Mouse (Mus musculus): Measurements from ENCODE around the gene Shq1.
A peak's percentile ranks its signal among the peaks of the same experiment; 100 is the strongest.

Shq1 gene

DNA sequence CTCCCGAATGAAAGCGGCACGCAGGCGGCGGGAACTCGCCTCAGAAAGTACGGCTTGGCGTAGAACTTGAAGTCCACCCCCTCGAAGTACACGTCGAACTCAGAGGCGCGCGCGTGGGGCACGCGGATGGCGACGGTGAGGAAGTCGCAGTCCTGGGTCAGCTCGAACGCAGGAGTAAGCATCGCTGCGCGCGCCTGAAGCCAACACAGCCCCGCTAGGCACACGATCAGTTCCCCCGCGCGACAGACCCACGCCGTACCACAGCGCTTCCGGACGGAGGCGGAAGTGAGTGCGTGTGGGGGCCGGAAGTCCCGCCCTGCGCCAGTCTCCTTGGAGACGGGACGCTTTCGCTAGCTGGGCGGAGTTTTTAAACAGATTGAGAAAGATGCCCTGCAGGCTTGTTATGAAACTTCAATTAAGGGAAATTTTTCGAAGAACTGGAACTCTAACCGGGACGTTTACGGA, at the start of gene Shq1:
TSS of gene Shq1 (minus strand) at position 278 of the 465 bp plus-strand sequence.
- peak; percentile 81 to 89 for DNase-seq (ENCODE audit: low spot score in 2 of 2)

DNA sequence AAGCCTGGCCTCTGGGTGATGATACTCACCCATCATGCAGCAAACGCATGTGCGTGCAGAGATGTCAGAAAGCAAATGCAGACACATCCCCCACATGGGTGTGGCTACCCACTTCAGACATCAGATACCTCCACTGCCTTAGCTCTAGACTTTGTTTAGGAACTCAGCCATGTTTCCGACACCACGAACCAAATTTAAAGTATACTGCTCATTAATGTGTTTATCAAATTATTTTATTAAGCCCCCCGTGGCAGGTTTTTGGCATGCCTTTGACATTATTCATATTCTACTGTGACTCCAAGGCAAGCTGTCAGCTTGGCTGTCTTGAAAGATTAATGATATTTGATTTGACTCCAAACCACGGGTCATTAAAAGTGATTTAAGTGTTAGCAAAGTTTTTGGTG, 49.1 kb upstream of the Shq1 start:
- no peak for DNase-seq (ENCODE audit: low spot score in 2 of 2)

DNA sequence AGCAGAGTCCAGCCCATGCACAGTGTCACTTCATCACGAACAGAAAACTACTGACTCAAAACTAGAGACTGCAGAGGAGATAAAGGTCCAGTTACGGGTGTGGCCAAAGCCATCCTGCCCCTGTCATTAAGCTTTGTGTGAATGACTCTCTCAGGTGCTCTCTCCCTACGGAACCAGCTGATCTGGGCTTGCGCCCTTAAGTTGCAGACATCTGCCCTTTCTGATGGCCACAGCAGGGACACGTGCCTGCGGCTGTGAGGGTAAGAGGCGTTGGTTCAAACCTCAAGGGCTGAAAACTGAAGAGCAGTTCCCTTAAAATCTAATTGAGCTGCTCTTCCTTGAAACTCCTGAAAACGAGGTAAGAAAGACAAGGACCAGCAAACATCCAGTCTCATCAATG, 45.9 kb upstream of the Shq1 start:
- no peak for DNase-seq (ENCODE audit: low spot score in 2 of 2)

DNA sequence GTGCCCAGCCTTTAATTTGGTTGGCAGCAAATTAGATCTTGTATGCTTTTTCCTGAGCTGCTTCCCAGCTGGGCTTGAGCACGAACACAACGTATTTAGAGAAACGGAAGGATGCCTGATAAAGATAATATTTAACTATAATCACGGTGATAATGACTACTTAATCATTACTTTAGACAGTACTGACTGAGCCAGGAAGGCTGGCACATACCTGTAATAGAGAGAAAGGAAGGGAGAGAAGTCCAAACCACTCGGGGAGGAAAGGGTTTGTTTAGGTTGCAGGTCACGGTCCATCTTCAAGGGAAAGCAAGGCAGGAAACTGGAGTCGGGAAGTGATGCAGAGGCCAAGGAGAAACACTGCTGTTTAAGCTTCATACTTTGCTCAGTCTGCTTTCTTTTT, 45.2 kb upstream of the Shq1 start:
- no peak for DNase-seq (ENCODE audit: low spot score in 2 of 2)

DNA sequence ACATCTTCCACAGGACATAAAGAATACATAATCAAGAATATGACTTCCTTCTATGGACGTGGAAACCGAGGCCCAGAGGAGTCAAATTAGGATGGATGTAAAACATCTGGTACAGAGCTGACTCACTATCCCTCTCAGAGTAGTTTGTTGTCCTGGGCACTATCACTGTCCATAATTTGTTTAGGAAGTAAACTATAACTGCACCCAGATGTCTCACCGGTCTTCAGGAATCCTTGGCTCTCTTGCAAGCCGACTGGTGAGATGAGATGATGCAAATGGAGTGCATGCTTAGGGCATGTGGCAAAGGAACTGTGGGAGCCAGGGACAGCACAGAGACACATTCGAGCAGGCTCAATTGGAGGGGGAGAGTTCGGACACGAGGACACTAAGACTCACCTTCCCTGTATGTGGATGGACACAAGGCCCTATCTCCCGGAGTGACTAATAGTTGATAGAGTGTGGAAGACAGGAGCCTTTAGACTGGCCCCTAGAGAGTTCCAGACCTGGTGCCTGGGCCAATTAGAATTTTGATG, 44.4 kb upstream of the Shq1 start:
- DNase-seq (ENCODE audit: low spot score in 2 of 2), result no peak

- no peak for DNase-seq (ENCODE audit: low spot score in 2 of 2)
Measured at GRCm38 (mm10) chr6:100710866-100711265, 39.9 kb upstream of the Shq1 start.

- no peak for DNase-seq (ENCODE audit: low spot score in 2 of 2)
Measured at GRCm38 (mm10) chr6:100710170-100710569, 39.2 kb upstream of the Shq1 start.

DNA sequence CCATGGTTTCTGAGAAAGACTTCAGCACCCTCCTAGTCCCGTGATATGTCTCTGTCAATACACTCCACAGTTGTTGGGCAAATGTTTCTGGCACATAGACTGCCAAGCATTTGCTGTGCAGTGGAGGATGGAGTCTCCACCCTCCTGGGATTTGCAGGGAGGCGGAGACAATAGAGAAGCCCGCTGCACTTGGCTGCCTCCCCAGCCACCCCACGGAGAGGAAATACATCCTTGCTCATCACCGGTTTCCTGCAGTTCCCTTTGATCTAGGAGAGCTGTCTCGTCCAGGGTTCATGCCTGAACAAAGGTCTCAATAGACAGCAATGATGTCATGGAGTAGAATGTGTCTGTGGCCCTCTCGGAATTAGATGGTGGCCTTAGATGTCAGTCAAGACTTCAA, 38.5 kb upstream of the Shq1 start:
- DNase-seq (ENCODE audit: low spot score in 2 of 2), result peak in 1 of 2 experiments; percentile 45

DNA sequence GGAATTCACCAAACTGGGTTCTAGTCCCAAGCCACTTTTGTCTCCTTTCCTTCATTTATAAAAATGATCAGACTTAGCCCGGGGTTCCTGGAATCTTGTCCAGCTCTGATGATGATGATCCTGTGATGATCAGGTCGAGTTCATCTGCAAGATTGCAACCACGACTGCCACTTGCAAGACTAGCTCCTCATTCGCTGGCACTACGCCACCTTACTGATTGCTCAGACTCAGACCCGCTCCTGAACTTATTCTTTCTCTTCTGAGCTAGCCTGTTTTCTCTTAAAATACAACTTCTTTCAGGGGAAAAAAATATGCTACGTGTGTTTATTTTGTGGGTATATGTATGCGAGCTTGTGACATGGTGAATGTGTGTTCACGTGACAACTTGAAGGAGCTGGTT, 38.0 kb upstream of the Shq1 start:
- DNase-seq (ENCODE audit: low spot score in 2 of 2), result no peak

DNA sequence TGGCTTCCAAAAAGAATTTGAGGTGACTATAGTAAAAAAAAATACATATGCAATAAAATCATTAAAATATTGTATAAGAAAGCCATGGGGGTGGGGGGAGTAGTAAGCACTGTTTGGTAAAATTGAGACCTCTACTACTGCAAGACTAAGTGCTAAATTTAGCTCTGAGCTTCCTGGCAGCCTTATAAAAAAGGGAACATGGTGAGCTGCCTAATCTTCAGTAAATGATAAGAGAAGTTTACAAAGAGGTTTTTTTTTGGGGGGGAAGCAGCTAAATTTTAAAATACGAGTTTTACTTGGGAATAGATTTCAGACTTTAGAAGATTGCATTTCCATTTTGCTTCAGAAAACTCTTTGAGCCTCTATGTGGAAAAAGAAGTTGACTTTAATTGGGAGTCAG, 37.3 kb upstream of the Shq1 start:
- no peak for DNase-seq (ENCODE audit: low spot score in 2 of 2)

- no peak for DNase-seq (ENCODE audit: low spot score in 2 of 2)
Measured at GRCm38 (mm10) chr6:100707557-100707956, 36.6 kb upstream of the Shq1 start.

DNA sequence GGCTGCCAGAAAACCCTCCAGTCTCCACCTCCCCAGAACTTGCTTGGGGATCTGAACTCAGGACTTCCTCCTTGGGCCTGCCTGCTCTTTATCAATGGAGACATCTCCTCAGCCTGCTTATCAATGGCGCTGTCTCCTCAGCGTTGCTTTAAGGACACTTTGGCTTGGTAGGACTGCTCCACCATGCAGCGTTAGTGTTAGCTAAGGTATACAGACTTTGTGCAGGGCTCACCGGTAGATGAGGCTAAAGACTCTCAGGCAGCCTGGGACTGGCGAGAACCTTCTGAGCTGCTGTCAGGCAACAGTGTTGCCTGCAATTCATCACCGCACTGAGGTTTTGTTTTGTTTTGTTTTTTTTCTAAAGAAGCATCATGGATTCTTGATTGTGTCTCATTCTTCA, 35.9 kb upstream of the Shq1 start:
- no peak for DNase-seq (ENCODE audit: low spot score in 2 of 2)

DNA sequence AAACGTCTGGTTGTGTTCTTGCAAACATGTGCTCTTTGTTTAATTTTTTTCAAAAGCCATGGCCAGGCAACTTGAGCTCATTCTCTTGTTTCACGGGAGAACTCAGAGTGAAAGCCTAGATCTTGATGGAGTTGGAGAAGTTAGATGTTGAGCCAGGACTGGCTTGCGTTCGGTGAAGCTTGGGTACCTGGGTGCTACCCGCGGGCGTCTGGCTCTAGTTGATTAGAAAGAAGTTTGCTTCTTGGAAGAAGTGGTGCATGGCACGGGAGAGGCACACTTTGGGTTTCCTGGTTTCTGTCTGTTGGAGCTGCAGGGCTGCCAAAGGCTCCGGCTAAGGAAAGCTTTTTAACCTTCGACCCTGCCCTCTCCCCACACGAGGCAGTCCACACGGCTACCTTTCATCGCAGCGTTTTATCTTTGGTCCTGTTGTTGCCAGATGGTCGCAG, 34.4 kb upstream of the Shq1 start:
- DNase-seq (ENCODE audit: low spot score in 2 of 2), result no peak

DNA sequence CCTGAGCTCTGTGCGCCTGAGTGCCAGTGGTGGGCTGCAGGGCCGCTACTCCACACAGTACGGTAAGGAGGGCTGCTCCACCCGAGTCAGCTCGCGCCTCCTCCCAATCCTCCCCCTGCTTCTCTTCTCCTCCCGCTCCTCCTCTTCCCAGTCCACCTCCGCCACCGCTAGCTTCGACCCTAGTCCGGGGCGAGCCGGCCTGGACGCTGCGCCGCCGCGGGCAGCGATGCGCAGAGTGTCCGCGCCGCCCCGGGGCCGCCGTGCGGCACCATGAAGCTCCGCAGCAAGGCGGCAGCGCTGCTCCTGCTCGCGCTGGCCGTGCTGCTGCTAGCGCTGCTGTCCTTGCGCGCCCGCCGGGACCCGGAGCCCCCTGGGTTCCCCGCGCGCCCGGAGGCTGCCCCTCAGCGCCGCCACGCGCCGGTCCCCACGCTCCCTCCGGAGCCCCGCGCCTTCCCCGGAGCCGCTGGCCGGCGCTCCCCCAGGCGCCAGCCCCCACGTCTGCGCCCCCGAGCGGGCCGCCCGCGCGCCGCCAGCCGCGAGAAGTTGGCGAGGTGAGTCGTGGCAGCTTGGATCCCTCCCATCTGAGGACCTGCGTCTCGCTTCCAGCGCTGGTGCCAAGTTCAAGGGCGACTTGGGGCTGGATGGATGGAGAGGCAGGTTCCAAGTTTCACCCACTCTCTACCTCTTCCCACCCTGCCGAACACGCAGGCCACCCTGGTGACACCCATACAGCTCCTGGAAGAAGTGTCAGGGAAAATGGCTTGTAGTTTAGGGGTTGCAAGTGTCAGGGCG, 33.8 kb upstream of the Shq1 start, which contains the start of gene Gxylt2:
TSS of gene Gxylt2 (plus strand) at position 161 of the 792 bp plus-strand sequence.
- peak; percentile 25 to 48 for DNase-seq (ENCODE audit: low spot score in 2 of 2)

DNA sequence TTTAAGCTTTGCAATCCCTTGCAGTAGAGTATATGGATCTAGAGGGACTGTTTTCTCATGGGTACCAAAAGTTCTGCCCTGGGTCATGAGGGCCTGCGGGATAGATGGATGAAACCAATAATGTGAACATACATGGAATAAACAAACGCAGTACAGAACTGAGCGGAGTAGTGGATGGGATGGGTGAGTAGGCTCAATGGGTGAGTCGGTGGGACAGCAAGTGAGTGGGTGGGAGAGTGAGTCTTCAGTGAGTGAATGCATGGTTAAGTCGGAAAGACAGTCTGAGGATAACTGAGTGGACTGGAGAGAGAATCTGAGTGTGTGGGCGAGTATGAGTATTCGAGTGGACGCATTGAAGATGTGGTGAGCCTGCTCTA, 33.2 kb upstream of the Shq1 start:
- DNase-seq (ENCODE audit: low spot score in 2 of 2), result no peak

DNA sequence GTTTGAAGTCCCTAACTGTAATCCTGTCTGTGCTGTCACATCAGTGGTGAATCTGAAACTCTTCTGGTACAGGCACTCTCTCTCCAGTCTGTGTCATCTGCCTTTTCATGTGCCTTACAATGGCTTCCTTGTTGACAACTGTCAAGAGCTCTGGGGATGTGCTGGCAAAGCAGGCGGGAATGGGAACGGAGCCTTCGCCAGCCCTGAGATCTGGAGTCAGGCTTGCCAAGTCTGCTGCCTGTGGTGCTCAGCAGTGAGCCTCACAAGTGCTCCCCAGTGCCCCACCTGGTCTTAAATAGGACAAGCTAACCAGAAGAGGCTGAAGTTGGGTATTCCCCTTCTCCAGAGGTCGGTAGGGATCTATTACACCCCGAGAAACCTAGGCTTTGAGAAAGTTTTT, 29.8 kb upstream of the Shq1 start:
- no peak for DNase-seq (ENCODE audit: low spot score in 2 of 2)

DNA sequence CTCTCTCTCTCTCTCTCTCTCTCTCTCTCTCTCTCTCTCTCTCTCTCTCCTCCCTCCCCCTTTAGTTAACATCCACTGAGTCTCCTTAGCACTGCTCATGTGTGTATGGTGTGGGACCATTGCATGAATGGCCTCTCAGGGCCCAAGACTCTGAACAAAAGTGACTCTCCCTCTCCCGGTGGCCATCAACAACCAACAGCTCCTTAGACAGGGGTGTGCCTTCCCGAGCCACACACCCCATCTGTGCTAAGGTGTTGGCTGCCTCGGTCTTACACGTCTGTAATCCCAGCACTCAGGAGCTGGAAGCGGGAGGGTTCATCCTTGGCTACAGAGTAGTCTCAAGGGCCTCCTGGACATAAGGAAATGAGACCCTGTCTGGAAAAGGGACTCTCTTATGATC, 29.0 kb upstream of the Shq1 start:
- no peak for DNase-seq (ENCODE audit: low spot score in 2 of 2)

DNA sequence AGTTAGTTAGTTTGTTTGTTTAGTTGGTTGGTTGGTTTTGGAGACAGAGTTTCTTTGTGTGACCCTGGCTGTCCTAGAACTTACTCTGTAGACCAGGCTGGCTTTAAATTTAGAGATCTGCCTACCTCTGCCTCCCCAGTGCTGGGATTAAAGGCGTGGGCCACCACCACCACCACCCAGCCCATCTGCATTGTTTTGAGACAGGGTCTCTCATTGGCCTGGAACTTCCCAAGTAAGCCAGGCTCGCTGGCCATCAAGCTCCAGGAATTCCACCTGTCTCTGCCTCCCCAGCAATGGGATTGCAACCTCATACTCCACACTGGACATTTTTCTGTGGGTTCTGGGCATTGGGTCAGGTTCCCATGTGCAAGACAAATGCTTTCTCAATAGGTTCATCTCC, 15.4 kb upstream of the Shq1 start:
- DNase-seq (ENCODE audit: low spot score in 2 of 2), result no peak

DNA sequence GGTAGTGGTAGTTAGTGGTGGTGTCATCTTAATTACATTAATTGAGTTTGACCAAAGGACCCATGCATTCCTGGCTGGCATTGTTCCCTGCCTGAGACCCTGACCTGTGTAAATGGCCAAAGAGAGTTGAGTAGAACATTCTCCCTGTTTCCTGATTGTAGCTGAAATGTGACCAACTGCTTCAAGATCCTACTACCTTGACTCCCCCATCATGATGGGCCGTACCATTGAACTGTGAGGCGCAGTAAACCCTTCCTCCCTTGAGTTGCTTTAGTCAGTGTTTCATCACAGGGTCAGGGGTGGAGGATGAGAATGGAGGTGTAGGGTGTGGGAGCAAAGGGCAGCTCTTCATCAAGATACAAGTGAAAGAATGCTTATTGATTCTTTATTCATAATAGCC, 7.7 kb upstream of the Shq1 start:
- no peak for DNase-seq (ENCODE audit: low spot score in 2 of 2)

- DNase-seq (ENCODE audit: low spot score in 2 of 2), result no peak
Measured at GRCm38 (mm10) chr6:100676461-100676860, 5.5 kb upstream of the Shq1 start.

DNA sequence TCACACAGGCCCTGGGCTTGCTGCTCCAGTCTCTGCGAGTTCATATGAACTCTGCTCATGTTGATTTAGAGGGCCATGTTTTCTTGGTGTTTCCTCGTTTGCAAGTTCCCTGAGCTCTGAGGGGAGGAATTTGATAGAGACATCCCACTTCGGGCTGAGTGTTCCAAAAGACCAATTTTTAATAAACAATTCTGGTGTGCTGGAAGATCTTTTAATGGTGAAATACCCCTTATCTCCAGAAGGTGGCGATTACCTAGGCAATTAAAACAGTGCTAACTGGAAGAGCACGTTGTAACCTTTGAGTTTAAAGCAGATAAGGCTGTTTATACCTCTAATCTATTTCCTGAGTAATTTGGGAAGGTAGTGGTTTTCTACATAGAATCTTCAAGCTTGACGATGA, 4.0 kb upstream of the Shq1 start:
- DNase-seq (ENCODE audit: low spot score in 2 of 2), result no peak

GRCm38 (mm10) chr6:100671401-100671800, 444 bp upstream of the Shq1 start:
- DNase-seq (ENCODE audit: low spot score in 2 of 2), result no peak

DNA sequence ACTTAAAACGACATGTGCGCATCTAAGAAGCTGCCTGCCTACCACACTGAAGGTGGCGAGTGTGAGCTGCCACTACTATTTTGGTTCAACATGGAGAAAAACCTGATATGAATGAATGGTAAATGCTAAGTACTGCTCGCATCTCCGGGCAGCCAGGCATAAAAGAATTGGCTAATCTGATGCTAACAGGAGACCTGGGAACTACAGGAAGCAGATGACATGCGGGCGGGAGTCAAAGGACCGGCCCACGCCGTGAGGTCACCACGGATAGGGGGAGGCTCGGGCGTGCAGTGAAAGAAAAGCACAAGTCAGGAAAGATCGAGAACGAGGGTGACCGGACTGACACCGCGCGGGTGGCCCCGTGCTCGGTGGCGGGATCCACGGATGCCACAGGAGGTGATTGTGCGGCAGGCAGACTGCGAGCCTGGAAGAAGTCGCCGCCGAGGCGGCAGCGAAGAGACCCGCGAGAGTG, 551 bp downstream of the Shq1 start:
- DNase-seq (ENCODE audit: low spot score in 2 of 2), result peak; percentile 42 to 57

Measured in urinary bladder, postnatal 36 days (tissue).